Mouse (Mus musculus) kidney, postnatal 4 days (tissue): Measurements from ENCODE around the gene Hmgcs2.
A peak's percentile ranks its signal among the peaks of the same experiment; 100 is the strongest.

Source experiments
- DNase-seq, 2 experiments: peaks; one replicate each; pipeline ENCODE4 v3.0.0; 2021; ENCODE audit warnings: mixed read lengths in 2 of 2

The Hmgcs2 gene

GRCm38 (mm10) chr3:98339097-98339705, 59.0 kb downstream of the Hmgcs2 start:
- DNase-seq = peak; percentile 55 to 75

- peak; percentile 81 to 88 for DNase-seq
Measured at GRCm38 (mm10) chr3:98339706-98340109, 59.5 kb downstream of the Hmgcs2 start, which contains the start of gene Phgdh. Phgdh (minus strand) TSS chr3:98339990.

GRCm38 (mm10) chr3:98340818-98341594, 60.8 kb downstream of the Hmgcs2 start:
- DNase-seq = no peak

GRCm38 (mm10) chr3:98343235-98343634, 63.0 kb downstream of the Hmgcs2 start:
- DNase-seq = no peak

GRCm38 (mm10) chr3:98348106-98348505, 67.9 kb downstream of the Hmgcs2 start:
- no peak for DNase-seq

- DNase-seq = peak in 1 of 2 experiments; percentile 37
Measured at GRCm38 (mm10) chr3:98348705-98349104, 68.5 kb downstream of the Hmgcs2 start.

GRCm38 (mm10) chr3:98353892-98354291, 73.7 kb downstream of the Hmgcs2 start:
- peak; percentile 82 to 87 for DNase-seq

GRCm38 (mm10) chr3:98355344-98356025, 75.2 kb downstream of the Hmgcs2 start:
- peak in 1 of 2 experiments; percentile 53 for DNase-seq

- no peak for DNase-seq
Measured at GRCm38 (mm10) chr3:98356026-98356365, 75.8 kb downstream of the Hmgcs2 start.

GRCm38 (mm10) chr3:98356632-98357370, 76.6 kb downstream of the Hmgcs2 start:
- no peak for DNase-seq
